Mouse (Mus musculus) spleen, adult 12 weeks (tissue): ENCODE measurements around the gene Cryba1.
"Not testable (repeated sequence)": the region's sequence is repeated elsewhere in the genome, so short reads cannot be mapped to it uniquely, and the experiment has no call there.

Source experiments
- DNase-seq: peaks from one replicate; pipeline ENCODE4 v3.0.0; 2022; ENCODE audit warnings: low spot score

The Cryba1 gene

GRCm38 (mm10) chr11:77725183-77725582 lies at the start of gene Cryba1:
TSS of gene Cryba1 (minus strand) at chr11:77725283.
- DNase-seq, result no peak

DNA sequence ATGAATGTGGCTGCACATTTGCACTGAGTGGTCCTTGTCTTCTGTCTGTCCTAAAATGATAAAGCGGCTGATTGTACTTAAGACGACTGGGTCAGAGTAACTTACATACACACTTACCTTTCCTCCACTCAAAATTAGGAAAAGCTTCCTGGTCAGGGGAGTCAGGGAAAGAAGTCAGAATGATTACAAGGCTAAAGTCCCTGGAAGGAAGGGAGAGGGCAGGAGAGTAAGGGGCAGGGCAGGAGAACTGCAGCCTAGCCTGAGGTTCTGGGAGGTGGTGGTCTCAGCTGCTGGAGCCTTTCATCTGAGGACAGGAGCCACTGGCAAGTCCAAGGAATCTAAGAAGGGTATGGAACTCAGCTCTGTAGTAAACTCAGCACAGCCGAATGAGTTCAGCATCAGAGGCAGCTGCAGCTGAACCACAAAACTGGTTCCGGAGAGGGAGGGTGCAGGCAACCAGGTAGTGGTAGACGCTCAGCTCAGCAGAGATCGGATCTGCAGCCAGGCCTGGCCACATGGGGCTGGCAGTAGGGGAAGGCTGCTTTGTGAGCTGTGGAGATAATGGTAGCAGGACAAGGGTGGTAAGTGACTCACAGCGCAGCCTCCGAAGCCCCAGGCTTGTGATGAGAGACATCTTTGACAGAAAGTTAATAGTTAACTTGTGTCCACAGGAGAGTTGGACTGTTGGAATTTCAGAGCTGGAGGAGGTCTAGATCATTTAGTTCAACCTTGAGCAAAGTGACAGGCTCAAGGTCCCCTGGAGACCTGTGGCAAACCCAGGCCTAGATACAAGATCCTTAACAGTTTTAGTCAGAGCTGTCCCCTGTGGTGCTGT lies 47.0 kb upstream of the Cryba1 start:
- DNase-seq, result no peak

DNA sequence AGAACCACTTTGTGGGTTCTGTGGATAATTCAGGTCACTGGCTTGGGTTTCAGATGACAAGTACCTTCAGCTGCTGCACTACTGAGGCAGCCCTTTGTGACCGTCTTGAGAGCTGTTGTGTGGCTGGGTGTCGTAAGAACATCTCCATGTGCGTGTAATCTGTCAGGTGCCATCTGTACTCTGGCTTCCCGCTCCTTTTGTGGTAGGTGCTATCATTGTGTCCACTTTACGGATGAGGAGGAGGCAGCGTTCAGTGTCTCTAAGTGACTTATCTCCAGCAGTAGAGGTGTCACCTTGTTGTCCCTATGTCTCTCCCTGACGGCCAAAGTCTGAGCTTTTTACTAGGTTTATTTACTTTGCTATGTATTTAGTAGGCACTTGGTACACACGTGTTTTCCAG lies 45.3 kb upstream of the Cryba1 start:
- DNase-seq, result no peak

DNA sequence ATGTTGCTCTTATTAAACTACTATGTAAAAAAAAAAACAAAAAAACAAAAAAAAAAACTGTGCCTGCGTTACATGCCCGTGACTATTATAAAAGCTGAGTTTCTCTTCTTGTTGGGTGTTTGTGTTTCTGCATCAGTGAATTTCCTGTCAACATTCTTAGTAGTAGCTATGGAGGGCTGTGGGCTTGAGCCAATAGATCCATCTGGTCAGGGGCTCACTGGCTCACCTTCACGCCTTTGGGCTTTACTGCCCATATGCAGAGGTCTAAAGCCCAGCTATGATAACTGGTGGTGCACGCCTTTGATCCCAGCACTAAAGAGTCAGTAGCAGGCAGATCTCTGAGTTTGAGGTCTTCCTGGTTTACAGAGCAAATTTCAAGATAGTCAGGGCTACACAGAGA lies 44.4 kb upstream of the Cryba1 start:
- no peak for DNase-seq

GRCm38 (mm10) chr11:77766351-77767001 lies 41.4 kb upstream of the Cryba1 start:
- DNase-seq, result peak; percentile 45

DNA sequence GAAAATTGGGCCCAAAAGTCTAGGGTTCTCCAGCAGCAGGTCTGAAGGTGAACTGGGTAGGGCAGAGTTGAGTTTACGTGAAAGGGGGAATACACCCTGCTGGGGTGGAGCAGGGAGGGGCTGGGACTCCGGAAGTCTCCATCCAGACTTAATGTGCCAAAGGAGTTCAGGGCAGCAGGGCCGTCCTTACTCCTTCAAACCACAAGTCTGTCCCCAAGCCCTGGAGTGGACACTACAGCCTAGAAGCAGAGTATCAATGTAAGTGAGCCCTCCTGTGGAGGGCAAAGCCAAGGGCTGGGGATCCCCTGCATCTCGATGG lies 40.3 kb upstream of the Cryba1 start:
- no peak for DNase-seq

DNA sequence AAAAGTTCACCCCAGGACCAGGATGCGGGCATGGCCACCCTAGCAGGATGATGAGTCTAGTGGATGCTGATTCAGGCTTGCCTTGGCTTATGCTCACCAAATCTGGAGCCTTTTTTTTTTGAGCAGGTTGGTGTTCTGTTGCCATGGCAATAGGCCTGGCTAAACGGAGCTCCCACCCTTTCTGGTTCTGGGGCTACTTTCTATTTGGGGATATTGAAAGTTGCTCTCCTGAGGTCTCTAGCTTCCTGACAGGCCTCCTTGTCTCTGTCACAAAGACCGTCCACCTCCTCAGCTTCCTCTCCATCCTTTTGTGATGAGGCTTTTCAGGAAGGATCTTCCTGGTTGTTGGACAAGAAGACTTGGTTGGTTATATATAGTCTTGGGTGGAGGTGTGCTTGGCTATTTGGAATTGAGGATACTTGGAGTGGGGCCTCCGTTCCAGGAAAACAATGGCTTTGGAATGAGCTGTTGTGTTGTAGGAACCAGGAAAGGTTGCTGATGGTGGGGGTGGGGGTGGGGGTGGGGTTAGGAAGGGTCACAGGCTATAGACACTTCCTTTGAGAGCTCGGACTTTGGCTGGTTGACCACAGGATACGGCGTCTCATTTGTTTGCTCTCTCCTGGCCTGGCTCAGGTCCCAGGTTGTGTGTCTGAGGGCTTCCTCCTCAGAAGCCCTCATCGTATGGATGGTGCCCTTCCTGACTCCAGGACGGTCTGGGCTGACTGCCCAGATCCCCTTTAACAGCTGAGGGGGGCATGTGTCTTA lies 39.8 kb upstream of the Cryba1 start:
- DNase-seq, result no peak

DNA sequence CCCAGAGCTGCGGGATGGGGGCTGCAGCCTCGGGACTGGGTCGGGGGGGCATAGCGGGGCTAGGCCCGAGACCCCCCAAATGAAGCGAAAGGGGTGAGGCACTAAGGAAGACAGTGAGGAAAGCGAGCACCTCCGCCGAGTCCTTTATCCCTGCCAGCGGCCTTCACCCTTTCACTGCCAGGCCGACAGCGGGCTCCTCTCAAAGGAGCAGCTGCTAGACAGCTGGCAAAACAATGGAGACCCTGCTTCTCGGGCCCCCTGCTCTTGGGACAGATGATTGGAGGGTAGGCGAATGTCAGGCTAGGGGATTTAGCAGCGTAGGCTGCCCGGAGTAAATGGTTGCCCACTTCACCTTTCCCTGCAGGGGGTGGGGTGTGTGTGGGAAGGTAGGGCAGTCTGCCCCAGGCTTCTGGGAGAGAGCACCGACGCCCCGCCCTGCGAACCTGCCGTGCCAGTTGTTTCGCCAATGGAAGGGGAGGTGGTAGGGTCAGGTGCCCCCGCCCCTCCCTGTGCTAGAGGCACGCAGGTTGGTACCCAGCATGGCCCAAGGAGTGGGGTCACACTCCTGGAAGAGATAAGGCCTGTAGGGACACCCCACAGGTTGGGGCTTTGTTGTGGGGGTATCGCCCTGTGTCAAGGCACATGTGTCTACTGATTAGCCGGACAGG lies 38.7 kb upstream of the Cryba1 start:
- DNase-seq, result peak; percentile 61

DNA sequence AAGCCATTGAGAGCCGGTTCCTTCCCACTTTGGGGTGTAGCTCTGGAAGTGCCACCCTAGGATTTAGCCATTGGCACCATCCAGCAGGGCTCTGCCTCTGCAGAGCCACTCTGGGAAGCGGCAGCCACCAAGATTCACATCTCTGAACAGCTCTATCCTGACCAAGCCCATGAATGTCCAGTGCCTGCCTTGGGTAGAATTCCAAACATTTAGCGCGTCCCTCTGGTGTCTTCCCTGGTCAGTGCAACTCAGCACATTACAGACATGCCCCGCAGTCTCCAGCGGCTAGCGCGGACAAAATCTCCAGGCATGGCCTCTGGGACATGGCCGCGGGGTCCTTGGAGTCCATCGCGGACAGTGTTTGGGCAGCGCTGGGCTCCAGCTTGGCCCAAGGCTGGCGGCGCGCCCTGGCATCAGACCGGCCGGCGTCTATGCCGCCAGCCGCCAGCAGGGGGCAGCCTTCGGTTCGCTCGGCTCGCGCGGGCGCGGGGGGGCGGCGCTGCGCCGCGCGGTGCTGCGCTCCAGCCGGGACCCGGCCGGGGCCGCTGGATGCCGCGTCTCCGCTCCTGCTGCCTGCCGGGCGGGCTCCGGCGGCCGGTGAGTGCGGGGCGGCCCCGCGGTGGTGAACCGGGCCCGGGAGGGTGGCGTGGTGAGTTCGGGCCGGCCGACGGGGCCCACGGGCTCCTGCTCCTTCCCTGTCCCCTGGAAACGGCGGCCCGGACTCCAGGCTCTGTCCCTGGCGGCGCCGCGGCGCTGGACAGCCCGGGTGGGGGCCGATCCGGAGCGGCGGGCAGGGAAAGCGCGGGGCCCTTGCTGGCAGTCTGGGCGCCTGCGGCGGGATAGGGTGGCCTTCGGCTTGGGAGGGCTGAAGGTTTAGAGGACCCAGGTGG lies 37.9 kb upstream of the Cryba1 start, which contains the start of gene Myo18a:
Myo18a (plus strand) TSS at position 464 of the 890 bp plus-strand sequence.
- DNase-seq, result peak; percentile 82

GRCm38 (mm10) chr11:77760031-77760430 lies 34.9 kb upstream of the Cryba1 start:
- DNase-seq, result no peak

- no peak for DNase-seq
Observed at GRCm38 (mm10) chr11:77753469-77753868, 28.4 kb upstream of the Cryba1 start.

DNA sequence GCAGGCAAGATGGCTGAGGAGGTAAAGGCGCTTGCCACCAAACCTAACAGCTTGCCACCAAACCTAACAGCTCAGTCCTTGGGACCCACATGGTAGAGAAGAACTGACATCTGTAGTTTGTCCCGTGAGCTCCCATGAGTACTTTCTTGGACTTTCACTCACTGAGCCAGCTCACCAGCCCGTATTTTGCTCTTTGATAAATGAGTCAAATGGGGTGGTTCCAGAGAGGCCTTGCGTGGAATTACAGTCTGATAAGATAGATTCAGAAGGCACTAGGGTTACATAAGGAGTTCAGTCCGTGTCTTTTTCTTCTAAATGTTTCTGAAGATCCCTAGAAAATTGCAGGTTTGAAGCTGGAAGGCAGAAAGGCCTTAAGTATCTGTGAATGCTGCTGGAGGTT lies 27.4 kb upstream of the Cryba1 start:
- DNase-seq, result no peak

GRCm38 (mm10) chr11:77748996-77749395 lies 23.9 kb upstream of the Cryba1 start:
- no peak for DNase-seq

- not testable (repeated sequence) for DNase-seq
Observed at GRCm38 (mm10) chr11:77747103-77747502, 22.0 kb upstream of the Cryba1 start.

DNA sequence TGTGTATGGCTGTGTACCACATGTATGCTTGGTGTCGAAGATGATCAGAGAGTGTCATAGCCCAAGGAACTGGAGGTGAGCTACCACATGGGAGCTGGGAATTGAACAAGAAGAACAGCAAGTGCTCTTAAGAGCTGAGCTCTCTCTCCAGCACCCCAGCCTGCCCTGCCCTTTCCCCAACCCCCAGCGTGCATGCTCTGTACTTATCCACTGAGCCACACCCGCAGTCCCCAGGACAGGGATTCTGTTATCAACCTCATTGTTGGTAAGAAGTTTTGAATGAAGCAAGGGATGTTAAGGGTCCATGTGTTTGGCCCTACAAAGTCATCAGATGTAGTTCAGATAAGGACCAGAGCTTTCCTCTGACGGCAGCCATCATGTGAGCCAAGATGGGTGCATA lies 21.6 kb upstream of the Cryba1 start:
- no peak for DNase-seq

DNA sequence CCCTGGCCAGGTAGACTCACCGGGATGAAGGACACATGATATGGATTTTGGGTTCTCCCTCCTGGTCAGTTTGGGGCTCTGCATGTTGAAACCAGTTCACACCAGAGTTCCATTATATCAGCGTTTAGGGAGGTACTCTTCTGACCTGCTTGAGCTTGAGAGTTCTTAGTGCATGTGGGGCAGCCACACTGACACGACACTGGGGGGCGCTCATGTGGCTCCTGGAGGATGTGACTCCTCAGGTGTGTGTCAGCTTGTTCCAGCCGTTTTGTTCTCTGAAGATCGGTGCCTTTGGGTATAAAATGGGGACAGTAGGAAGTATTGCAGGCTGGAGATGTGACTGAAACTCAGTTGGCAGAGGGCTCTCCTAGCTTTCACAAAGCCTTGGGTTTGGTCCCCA lies 18.9 kb upstream of the Cryba1 start:
- no peak for DNase-seq

- DNase-seq, result no peak
Observed at GRCm38 (mm10) chr11:77738555-77738954, 13.5 kb upstream of the Cryba1 start.

DNA sequence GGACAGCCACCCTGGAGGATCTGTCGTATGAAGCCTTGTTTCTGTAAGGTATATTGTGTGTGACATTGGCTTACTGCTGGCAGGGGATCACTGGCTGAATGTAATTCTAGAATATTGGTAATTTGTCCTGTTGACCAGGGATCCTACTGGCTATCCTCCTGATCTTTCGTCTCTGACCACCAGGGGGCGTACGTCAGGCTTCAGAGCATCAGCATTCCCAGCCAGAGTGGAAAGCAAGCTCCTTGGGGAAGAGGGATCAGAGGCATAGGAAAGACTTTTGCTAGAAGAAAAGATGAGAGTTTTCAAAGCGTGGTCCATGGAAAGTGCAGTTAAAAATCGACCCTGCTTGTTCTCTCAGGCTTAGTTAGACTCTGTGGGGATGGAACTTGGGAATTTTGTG lies 12.2 kb upstream of the Cryba1 start:
- DNase-seq, result peak; percentile 56

- DNase-seq, result no peak
Observed at GRCm38 (mm10) chr11:77728587-77728986, 3.5 kb upstream of the Cryba1 start.

- DNase-seq, result no peak
Observed at GRCm38 (mm10) chr11:77724766-77725165, 317 bp downstream of the Cryba1 start.

DNA sequence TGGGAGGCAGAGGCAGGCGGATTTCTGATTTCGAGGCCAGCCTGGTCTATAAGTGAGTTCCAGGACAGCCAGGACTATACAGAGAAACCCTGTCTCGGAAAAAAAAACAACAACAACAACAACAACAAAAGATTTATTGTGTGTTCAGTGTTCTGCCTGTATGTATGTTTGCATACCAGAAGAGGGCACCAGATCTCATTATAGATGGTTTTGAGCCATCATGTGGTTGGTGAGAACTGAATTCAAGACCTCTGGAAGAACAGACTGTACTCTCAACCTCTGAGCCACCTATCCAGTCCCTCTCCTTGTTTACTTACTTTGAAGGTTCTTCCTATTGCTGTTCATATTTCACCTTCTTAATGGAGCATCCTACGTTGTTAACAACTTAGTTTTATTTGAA lies 3.7 kb downstream of the Cryba1 start:
- no peak for DNase-seq
